Mouse (Mus musculus): Measurements from ENCODE around the gene Etv2.

- TF ChIP-seq CTCF (IDR thresholded peaks at IDR 0.05; ENCODE audit: extremely low read depth, insufficient read depth, low read length) (no peak), POLR2A (IDR thresholded peaks at IDR 0.05; ENCODE audit: extremely low read depth, insufficient read depth, low read length) (0 out of 2 replicates have a peak, but pooled peaks have one; percentile 18)
Observed at GRCm38 (mm10) chr7:30599933-30600353, 35.7 kb downstream of the Etv2 start.

Data from cortical plate, adult 2 months (tissue).